Mouse (Mus musculus) heart, adult 2 months (tissue): Measurements from ENCODE around the gene Dgka.

Source experiments
- CTCF ChIP-seq: fragments of 200-600 bp; IDR thresholded peaks from 2 replicates; pipeline ENCODE4 v1.8.1; 2022; ENCODE audit warnings: antibody characterized with exemption, mild to moderate bottlenecking, moderate library complexity
- POLR2A ChIP-seq: fragments of 200-500 bp; IDR thresholded peaks from 2 replicates; pipeline ENCODE4 v1.6.1; 2011; ENCODE audit warnings: mild to moderate bottlenecking, low read depth, low read length, control low read depth; ENCODE audit not compliant: insufficient read depth

DNA sequence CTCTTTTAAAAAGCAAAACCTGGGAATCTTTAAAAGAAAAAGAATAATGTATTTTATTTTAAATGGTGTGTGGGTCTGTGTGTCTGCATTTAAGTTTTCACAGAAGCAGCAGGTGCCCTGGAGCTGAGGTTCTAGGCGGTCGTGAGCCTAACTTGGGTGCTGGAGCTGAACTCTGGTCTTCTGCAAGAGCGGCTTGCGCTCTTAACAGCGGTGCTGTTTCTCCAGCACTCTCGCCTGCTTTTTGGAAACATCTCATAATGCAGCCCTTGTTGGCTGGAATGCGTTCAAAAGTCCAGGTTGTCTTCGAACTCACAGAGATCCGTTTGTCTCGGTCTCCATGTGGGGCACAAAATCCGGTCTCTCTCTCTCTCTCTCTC lies 39.4 kb downstream of the Dgka start:
- no peak for TF ChIP-seq CTCF
- TF ChIP-seq POLR2A, result no peak
